ENCODE assay signal across 20 mouse cellular contexts in genomic region chr9:37833341-37833740, GRCm38 (mm10). TPM values are rescaled to one million over a fixed set of nuclear protein-coding genes. Genes with fewer than 3 reads are reported as not detected.
DNase-seq lines count a peak whose midpoint lies in the region; TF ChIP-seq lines count a peak whose summit lies in the region.
"Had no signal": no experiment of that assay in that cellular context is flagged by ENCODE, and none has a peak within 500 bp of the region (broad histone marks: within the 10 kb centered on the region; RNA-seq: fewer than 3 reads in every experiment).

No protein-coding gene starts in this region.

- no peak for TF ChIP-seq CTCF in layer of hippocampus, adult 2 months (conservative IDR thresholded peaks at IDR 0.05)

- intact Hi-C loops in heart, postnatal 36 days (cut with DNase I), result no loop called here

- DNase-seq in layer of hippocampus, adult 2 months (ENCODE audit: low spot score in 2 of 2), result peak; percentile 14 to 61
- no peak for DNase-seq in layer of hippocampus, postnatal 25 days (ENCODE audit: extremely low spot score in 1 of 2, low spot score in 1 of 2)
- DNase-seq in 3T3-L1 (ENCODE audit: low read depth, low spot score) (peak; percentile 96), NIH3T3 (ENCODE audit: low read depth) (peak; percentile 27)
- peak; percentile 11 to 17 for DNase-seq in layer of hippocampus, adult 8-10 months (ENCODE audit: low spot score in 2 of 2)
- no peak for DNase-seq in urinary bladder, adult 18-20 months (ENCODE audit: low spot score in 2 of 2)
- DNase-seq in heart, postnatal 36 days, result no peak
- DNase-seq: adrenal gland, postnatal 25 days; cerebellum, adult 11 months; gastrocnemius, postnatal 14 days; kidney, adult 11 months; kidney, postnatal 4 days had no signal

- H3K4me3 ChIP-seq in layer of hippocampus, adult 2 months, result no peak overlapping the region
- H3K4me3 ChIP-seq: forebrain, embryonic 15.5 days; heart, embryonic 13.5 days; hindbrain, embryonic 13.5 days; limb, embryonic 12.5 days; liver, embryonic 15.5 days; megakaryocyte, embryonic 14.5 days; neural tube, embryonic 15.5 days had no signal

- H3K27ac ChIP-seq in layer of hippocampus, adult 2 months, result no peak overlapping the region; the same call in 1 of the 2 replicates
- H3K27ac ChIP-seq: forebrain, embryonic 15.5 days; heart, embryonic 13.5 days; hindbrain, embryonic 13.5 days; limb, embryonic 12.5 days; liver, embryonic 15.5 days; neural tube, embryonic 15.5 days had no signal

RNA-seq across cellular contexts. Expression of gene Olfr877, which starts 20.7 kb away (rescaled TPM):
- not detected for total RNA-seq in layer of hippocampus, adult 2 months (2021)
- not detected for total RNA-seq in layer of hippocampus, postnatal 25 days (2021)
- not detected for total RNA-seq in layer of hippocampus, adult 8-10 months (2022)
- total RNA-seq in heart, postnatal 36 days (2021), result not detected
- total RNA-seq: CH12.LX; gastrocnemius, postnatal 14 days had no signal

RNA-seq across cellular contexts. Expression of gene Olfr876, which starts 30.5 kb away (rescaled TPM):
- total RNA-seq in layer of hippocampus, adult 2 months (2021), result not detected
- total RNA-seq in layer of hippocampus, postnatal 25 days (2021), result not detected
- not detected for total RNA-seq in layer of hippocampus, adult 8-10 months (2022)
- total RNA-seq in heart, postnatal 36 days (2021), result not detected
- total RNA-seq: adrenal gland, postnatal 25 days; CH12.LX; gastrocnemius, postnatal 14 days had no signal

Comparison
In these comparisons a context has a peak if more than half of its experiments do, and no peak if none do; other contexts are left out.
1. DNase-seq: peak in layer of hippocampus, adult 2 months (2 of 2), 3T3-L1 (single experiment), NIH3T3 (single experiment) and layer of hippocampus, adult 8-10 months (2 of 2); none in layer of hippocampus, postnatal 25 days (0 of 2), urinary bladder, adult 18-20 months (0 of 2) and heart, postnatal 36 days (0 of 2).